Mouse (Mus musculus): Measurements from ENCODE around the gene Hrc. TPM values are rescaled to one million over a fixed set of nuclear protein-coding genes. Genes with fewer than 3 reads are reported as not detected.
A peak's percentile ranks its signal among the peaks of the same experiment; 100 is the strongest.

Gene Hrc
- polyA plus RNA-seq, 1 experiment from 2014 or later = 26.4 TPM

- peak; percentile 89 for ATAC-seq (replicated peaks; ENCODE audit: insufficient number of reproducible peaks, insufficient read depth, low FRiP score, low read depth)
- under 1% methylated on average over 70 of the region's 70 CpGs for whole genome bisulfite sequencing
- Histone ChIP-seq H3K4me2 (peak overlapping the region; percentile 99), H3K27ac (peak overlapping the region; percentile 52), H3K27me3 (peaks cover 66% of the 10 kb centered on the region), H3K9me3 (replicated peaks) (no peaks in the 10 kb centered on the region), H3K36me3 (no peaks in the 10 kb centered on the region), H3K9ac (peak overlapping the region; percentile 57), H3K4me1 (replicated peaks) (peaks cover 39% of the 10 kb centered on the region), H3K4me3 (peak overlapping the region; percentile 61)
These were observed 32.2 kb downstream of the Hrc start for GRCm38 (mm10) chr7:45367020-45367880.

- Histone ChIP-seq H3K4me2 (peak overlapping the region; percentile 99), H3K27ac (no peak overlapping the region), H3K4me1 (replicated peaks) (peaks cover 36% of the 10 kb centered on the region), H3K27me3 (peaks cover 57% of the 10 kb centered on the region), H3K9ac (no peak overlapping the region), H3K9me3 (replicated peaks) (no peaks in the 10 kb centered on the region), H3K36me3 (0 out of 2 replicates have a peak, but pooled peaks cover 5% of the 10 kb centered on the region), H3K4me3 (0 out of 2 replicates have a peak overlapping the region, but pooled peaks have one; percentile 61)
- WGBS = 78% methylated on average over 15 of the region's 15 CpGs
- no peak for ATAC-seq (replicated peaks; ENCODE audit: insufficient number of reproducible peaks, insufficient read depth, low FRiP score, low read depth)
These were observed 33.1 kb downstream of the Hrc start for GRCm38 (mm10) chr7:45368178-45368577.

- Histone ChIP-seq H3K27ac (no peak overlapping the region), H3K4me3 (0 out of 2 replicates have a peak overlapping the region, but pooled peaks have one; percentile 55), H3K9ac (no peak overlapping the region), H3K27me3 (peaks cover 47% of the 10 kb centered on the region), H3K4me2 (peak overlapping the region; percentile 93; the same call in 1 of the 2 replicates), H3K36me3 (0 out of 2 replicates have a peak, but pooled peaks cover 14% of the 10 kb centered on the region), H3K9me3 (replicated peaks) (no peaks in the 10 kb centered on the region), H3K4me1 (replicated peaks) (peaks cover 36% of the 10 kb centered on the region)
- WGBS = 73% methylated on average over 16 of the region's 16 CpGs
- ATAC-seq (replicated peaks; ENCODE audit: insufficient number of reproducible peaks, insufficient read depth, low FRiP score, low read depth) = no peak
These were observed 34.1 kb downstream of the Hrc start for GRCm38 (mm10) chr7:45369022-45369745.

- peaks cover 36% of the 10 kb centered on the region for H3K4me1 ChIP-seq (replicated peaks)
- whole genome bisulfite sequencing = 7% methylated on average over 49 of the region's 52 CpGs
- peak overlapping the region; percentile 55 for H3K4me3 ChIP-seq
- H3K4me2 ChIP-seq = peak overlapping the region; percentile 93
- H3K27me3 ChIP-seq = peaks cover 39% of the 10 kb centered on the region
- H3K9ac ChIP-seq = peak overlapping the region; percentile 20
- ATAC-seq (replicated peaks; ENCODE audit: insufficient number of reproducible peaks, insufficient read depth, low FRiP score, low read depth) = no peak; the same call in 1 of the 2 replicates
- no peaks in the 10 kb centered on the region for H3K9me3 ChIP-seq (replicated peaks)
- peaks cover 18% of the 10 kb centered on the region; the same call in 1 of the 2 replicates for H3K36me3 ChIP-seq
- no peak overlapping the region for H3K27ac ChIP-seq
These were observed 34.9 kb downstream of the Hrc start for GRCm38 (mm10) chr7:45369836-45370474.

GRCm38 (mm10) chr7:45370475-45371311, 35.6 kb downstream of the Hrc start, which contains the start of gene Lin7b:
TSS of gene Lin7b (minus strand) at chr7:45370583.
- Histone ChIP-seq H3K4me2 (peak within 1 kb of the TSS; percentile 93), H3K27me3 (peaks cover 32% of the 10 kb centered on the region), H3K9me3 (replicated peaks) (no peaks in the 10 kb centered on the region), H3K9ac (peak within 1 kb of the TSS; percentile 20), H3K4me1 (replicated peaks) (peaks cover 36% of the 10 kb centered on the region), H3K4me3 (peak within 1 kb of the TSS; percentile 55), H3K36me3 (peaks cover 24% of the 10 kb centered on the region), H3K27ac (no peak within 1 kb of the TSS)
- ATAC-seq (replicated peaks; ENCODE audit: insufficient number of reproducible peaks, insufficient read depth, low FRiP score, low read depth) = peak; percentile 65
- WGBS = 8% methylated on average over 28 of the region's 28 CpGs

- H3K27ac ChIP-seq = no peak overlapping the region
- H3K9ac ChIP-seq = no peak overlapping the region
- peaks cover 41% of the 10 kb centered on the region for H3K36me3 ChIP-seq
- no peak overlapping the region for H3K4me3 ChIP-seq
- H3K9me3 ChIP-seq (replicated peaks) = no peaks in the 10 kb centered on the region
- H3K27me3 ChIP-seq = peaks cover 22% of the 10 kb centered on the region
- WGBS = 73% methylated on average over 5 of the region's 5 CpGs
- no peak overlapping the region for H3K4me2 ChIP-seq
- ATAC-seq (replicated peaks; ENCODE audit: insufficient number of reproducible peaks, insufficient read depth, low FRiP score, low read depth) = no peak
- peaks cover 25% of the 10 kb centered on the region for H3K4me1 ChIP-seq (replicated peaks)
These were observed 37.3 kb downstream of the Hrc start for GRCm38 (mm10) chr7:45372371-45372770.

- H3K4me1 ChIP-seq (replicated peaks) = peaks cover 13% of the 10 kb centered on the region
- no peaks in the 10 kb centered on the region for H3K9me3 ChIP-seq (replicated peaks)
- peaks cover 63% of the 10 kb centered on the region for H3K36me3 ChIP-seq
- H3K27ac ChIP-seq = no peak overlapping the region
- ATAC-seq (replicated peaks; ENCODE audit: insufficient number of reproducible peaks, insufficient read depth, low FRiP score, low read depth) = no peak
- H3K9ac ChIP-seq = no peak overlapping the region
- no peak overlapping the region for H3K4me2 ChIP-seq
- peaks cover 4% of the 10 kb centered on the region for H3K27me3 ChIP-seq
- no peak overlapping the region for H3K4me3 ChIP-seq
- WGBS = 90% methylated on average over 8 of the region's 8 CpGs
These were observed 39.5 kb downstream of the Hrc start for GRCm38 (mm10) chr7:45374620-45375019.

GRCm38 (mm10) chr7:45376057-45376456, 41.0 kb downstream of the Hrc start:
- no peaks in the 10 kb centered on the region for H3K9me3 ChIP-seq (replicated peaks)
- no peak overlapping the region for H3K4me2 ChIP-seq
- no peak overlapping the region for H3K9ac ChIP-seq
- H3K4me1 ChIP-seq (replicated peaks) = no peaks in the 10 kb centered on the region
- no peak overlapping the region for H3K4me3 ChIP-seq
- peaks cover 78% of the 10 kb centered on the region for H3K36me3 ChIP-seq
- no peaks in the 10 kb centered on the region for H3K27me3 ChIP-seq
- H3K27ac ChIP-seq = no peak overlapping the region
- no peak for ATAC-seq (replicated peaks; ENCODE audit: insufficient number of reproducible peaks, insufficient read depth, low FRiP score, low read depth)
- WGBS = 81% methylated on average over 1 of the region's 1 CpGs

GRCm38 (mm10) chr7:45386077-45386476, 51.0 kb downstream of the Hrc start:
- no peak overlapping the region for H3K9ac ChIP-seq
- 0 out of 2 replicates have a peak, but pooled peaks cover 7% of the 10 kb centered on the region for H3K4me1 ChIP-seq (replicated peaks)
- no peak overlapping the region for H3K27ac ChIP-seq
- WGBS = 91% methylated on average over 3 of the region's 3 CpGs
- H3K9me3 ChIP-seq (replicated peaks) = no peaks in the 10 kb centered on the region
- no peak for ATAC-seq (replicated peaks; ENCODE audit: insufficient number of reproducible peaks, insufficient read depth, low FRiP score, low read depth)
- H3K36me3 ChIP-seq = peaks cover 97% of the 10 kb centered on the region
- no peak overlapping the region for H3K4me3 ChIP-seq
- H3K4me2 ChIP-seq = no peak overlapping the region
- H3K27me3 ChIP-seq = no peaks in the 10 kb centered on the region
